ENCODE assay signal across 3 mouse cellular contexts in the genomic region with DNA sequence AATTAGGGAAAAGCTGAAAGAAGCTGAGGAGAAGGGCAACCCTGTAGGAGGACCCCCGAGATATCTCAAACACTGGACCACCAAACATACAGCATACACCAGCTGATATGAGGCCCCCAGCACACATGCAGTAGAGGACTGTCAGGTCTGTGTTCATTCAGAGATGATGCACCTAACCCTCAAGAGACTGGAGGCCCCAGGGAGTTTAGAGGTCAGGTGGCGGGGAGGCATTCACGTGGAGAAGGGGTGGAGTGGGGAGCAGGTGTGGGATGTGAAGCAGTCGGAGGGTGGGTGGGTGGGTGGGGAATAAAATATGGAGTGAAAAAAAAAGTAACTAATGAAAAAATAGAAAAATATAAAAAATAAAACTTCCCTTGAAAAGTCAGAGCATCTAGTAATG. TPM values are rescaled to one million over a fixed set of nuclear protein-coding genes. Genes with fewer than 3 reads are reported as not detected.
DNase-seq lines count a peak whose midpoint lies in the region; ATAC-seq and TF ChIP-seq lines count a peak whose summit lies in the region.
"Not testable (repeated sequence)": the region's sequence is repeated elsewhere in the genome, so short reads cannot be mapped to it uniquely, and the experiment has no call there.

No protein-coding gene starts in this region.

- dilution Hi-C loops in CH12.LX (cut with MboI; ENCODE audit: extremely low pct_ligation_motif_present, extremely low pct_unique_long_range_greater_than_20kb, low sequenced_read_pairs) = not testable (repeated sequence)

- H3K9me3 ChIP-seq in CH12.LX (replicated peaks; ENCODE audit: low read length); liver, postnatal 0 days (ENCODE audit: low read length): not testable (repeated sequence)

- H3K4me1 ChIP-seq in CH12.LX (ENCODE audit: control insufficient read depth in 1 of 2, insufficient read depth in 2 of 2) = peaks cover 22 to 45% of the 10 kb centered on the region in 2 experiments
- H3K4me1 ChIP-seq in liver, postnatal 0 days (ENCODE audit: insufficient read depth) = peaks cover 25% of the 10 kb centered on the region

- not testable (repeated sequence) for H3K27ac ChIP-seq in CH12.LX (ENCODE audit: insufficient read depth, low read depth)
- H3K27ac ChIP-seq in liver, postnatal 0 days (ENCODE audit: low read depth) = peak overlapping the region; percentile 69; the same call in 1 of the 2 replicates

- in situ Hi-C loops in CH12.LX (cut with MboI; ENCODE audit: low pct_ligation_motif_present, low pct_unique_long_range_greater_than_20kb, low sequenced_read_pairs) = not testable (repeated sequence)

- DNase-seq in CH12.LX (ENCODE audit: extremely low read depth); liver, postnatal 0 days: not testable (repeated sequence)
- peak; percentile 38 to 57 for DNase-seq in spleen, postnatal 36 days (ENCODE audit: low spot score in 2 of 2)

- TF ChIP-seq RAD21 in CH12.LX (IDR thresholded peaks at IDR 0.05; ENCODE audit: low read depth, low read length) = not testable (repeated sequence)

- ATAC-seq in liver, postnatal 0 days = not testable (repeated sequence)

- not testable (repeated sequence) for H3K4me3 ChIP-seq in CH12.LX (replicated peaks in 1 of 3; ENCODE audit: low read depth in 2 of 3, low read length in 2 of 3, poor library complexity in 1 of 3); liver, postnatal 0 days (ENCODE audit: low read depth, low read length)

- H3K27me3 ChIP-seq in CH12.LX (replicated peaks); liver, postnatal 0 days (ENCODE audit: insufficient read depth, low read length): not testable (repeated sequence)

- TF ChIP-seq EP300 in CH12.LX (IDR thresholded peaks at IDR 0.05; ENCODE audit: low read length); liver, postnatal 0 days (IDR thresholded peaks at IDR 0.05; ENCODE audit: low read depth): not testable (repeated sequence)

- WGBS in liver, postnatal 0 days (ENCODE audit: insufficient replicate concordance) = 52% methylated on average over 4 of the region's 4 CpGs

- not testable (repeated sequence) for H3K79me2 ChIP-seq in CH12.LX (replicated peaks; ENCODE audit: control insufficient read depth, extremely low read depth, insufficient read depth, poor library complexity, severe bottlenecking)

- TF ChIP-seq POLR2A in CH12.LX (IDR thresholded peaks at IDR 0.05; ENCODE audit: low read depth, low read length) = not testable (repeated sequence)

- TF ChIP-seq CTCF in CH12.LX (conservative IDR thresholded peaks at IDR 0.05 in 1 of 2, IDR thresholded peaks at IDR 0.05 in 1 of 2; ENCODE audit: low read depth in 2 of 2, low read length in 2 of 2); liver, postnatal 0 days (IDR thresholded peaks at IDR 0.05; ENCODE audit: low read depth): not testable (repeated sequence)

- H3K4me2 ChIP-seq in CH12.LX (ENCODE audit: insufficient read depth, low read depth, poor library complexity, severe bottlenecking); liver, postnatal 0 days (ENCODE audit: low read depth, low read length): not testable (repeated sequence)

- H3K36me3 ChIP-seq in CH12.LX (replicated peaks in 1 of 2; ENCODE audit: control insufficient read depth in 1 of 2, insufficient read depth in 1 of 2, low read length in 1 of 2); liver, postnatal 0 days (replicated peaks; ENCODE audit: insufficient read depth, low read length): not testable (repeated sequence)

- H3K9ac ChIP-seq in CH12.LX (ENCODE audit: insufficient read depth, low read depth); liver, postnatal 0 days (replicated peaks): not testable (repeated sequence)

TF ChIP-seq in CH12.LX, 34 proteins besides CTCF, POLR2A, EP300 and RAD21:
- peak; percentile 25; the same call in 1 of the 2 replicates for TF ChIP-seq BHLHE40 (IDR thresholded peaks at IDR 0.05; ENCODE audit: low read depth, low read length)

RNA-seq across cellular contexts. Expression of a gene that starts 52.4 kb away (rescaled TPM):
- 52.9 and 67.6 TPM in 2 replicates for total RNA-seq in CH12.LX (2012; rRNA removed)
- 163 and 168 TPM in 2 replicates for total RNA-seq in CH12.LX (2014; rRNA removed)
- polyA plus RNA-seq in CH12.LX (2012; ENCODE audit: insufficient read length, low read depth) = 127 and 128 TPM in 2 replicates
- polyA plus RNA-seq in liver, postnatal 0 days (2015; fragmentation: Nextera tagmentation; extraction: Ambion mirVana) = 19.2 and 20.2 TPM in 2 replicates
